Mouse (Mus musculus) spleen, adult 2 months (tissue): ENCODE measurements around the gene Usp30.

Source experiments
- CTCF ChIP-seq: fragments of 200-500 bp; IDR thresholded peaks from 2 replicates; pipeline ENCODE4 v1.5.1; 2011; ENCODE audit warnings: mild to moderate bottlenecking, inconsistent platforms; ENCODE audit not compliant: insufficient read depth, insufficient read length, insufficient replicate concordance; ENCODE audit errors: extremely low read depth
- POLR2A ChIP-seq: fragments of 200-500 bp; IDR thresholded peaks from 2 replicates; pipeline ENCODE4 v1.6.1; 2011; ENCODE audit warnings: low read depth, low read length, inconsistent platforms

GRCm38 (mm10) chr5:114034393-114034792 lies 30.9 kb upstream of the Usp30 start:
- TF ChIP-seq CTCF: no peak
- TF ChIP-seq POLR2A: no peak
